Mouse (Mus musculus): ENCODE results near the gene Saa1.
"Not testable (repeated sequence)": the region's sequence is repeated elsewhere in the genome, so short reads cannot be mapped to it uniquely, and the experiment has no call there.

Gene Saa1

GRCm38 (mm10) chr7:46742880-46743279 lies at the start of gene Saa1:
Gene Saa1, minus strand, starts transcription at chr7:46742980.
- not testable (repeated sequence) for DNase-seq

GRCm38 (mm10) chr7:46789177-46789849 lies 46.5 kb upstream of the Saa1 start:
- DNase-seq = no peak

- peak; percentile 69 for DNase-seq
These were observed 27.9 kb upstream of the Saa1 start for GRCm38 (mm10) chr7:46770706-46771105.

GRCm38 (mm10) chr7:46768451-46768850 lies 25.7 kb upstream of the Saa1 start:
- no peak for DNase-seq

- DNase-seq = no peak
These were observed 24.6 kb upstream of the Saa1 start for GRCm38 (mm10) chr7:46767371-46767770.

GRCm38 (mm10) chr7:46764672-46765071 lies 21.9 kb upstream of the Saa1 start:
- no peak for DNase-seq

- DNase-seq = no peak
These were observed 19.8 kb upstream of the Saa1 start for GRCm38 (mm10) chr7:46762601-46763000.

- no peak for DNase-seq
These were observed 18.4 kb upstream of the Saa1 start for GRCm38 (mm10) chr7:46761049-46761795.

GRCm38 (mm10) chr7:46751490-46751889 lies 8.7 kb upstream of the Saa1 start, which contains the start of gene Saa2:
Gene Saa2, plus strand, starts transcription at chr7:46751790.
- no peak for DNase-seq

- no peak for DNase-seq
These were observed 5.7 kb upstream of the Saa1 start for GRCm38 (mm10) chr7:46748459-46748858.

GRCm38 (mm10) chr7:46746381-46746780 lies 3.6 kb upstream of the Saa1 start:
- DNase-seq = no peak

GRCm38 (mm10) chr7:46745816-46746215 lies 3.0 kb upstream of the Saa1 start:
- DNase-seq = no peak

- DNase-seq = not testable (repeated sequence)
These were observed 2.7 kb downstream of the Saa1 start for GRCm38 (mm10) chr7:46740041-46740440.

- peak; percentile 84 for DNase-seq
These were observed 4.0 kb downstream of the Saa1 start for GRCm38 (mm10) chr7:46738561-46739460.

GRCm38 (mm10) chr7:46734983-46735382 lies 7.8 kb downstream of the Saa1 start:
- DNase-seq = no peak

GRCm38 (mm10) chr7:46732458-46732857 lies 10.3 kb downstream of the Saa1 start, which contains the start of gene Saa4:
Gene Saa4, minus strand, starts transcription at chr7:46732603.
- DNase-seq = no peak

GRCm38 (mm10) chr7:46727584-46727983 lies 15.2 kb downstream of the Saa1 start:
- no peak for DNase-seq

- DNase-seq = no peak
These were observed 18.4 kb downstream of the Saa1 start for GRCm38 (mm10) chr7:46724396-46724795.

- DNase-seq = peak; percentile 70
These were observed 18.9 kb downstream of the Saa1 start for GRCm38 (mm10) chr7:46723849-46724248.

GRCm38 (mm10) chr7:46723354-46723753 lies 19.4 kb downstream of the Saa1 start:
- no peak for DNase-seq

- no peak for DNase-seq
These were observed 22.3 kb downstream of the Saa1 start for GRCm38 (mm10) chr7:46720460-46720859.

GRCm38 (mm10) chr7:46719526-46719925 lies 23.3 kb downstream of the Saa1 start:
- DNase-seq = no peak

- DNase-seq = no peak
These were observed 24.0 kb downstream of the Saa1 start for GRCm38 (mm10) chr7:46718591-46719270.
